Mouse (Mus musculus) kidney, postnatal 4 days (tissue): ENCODE results near the gene Ptprm.

Experiments
- DNase-seq, 2 experiments: peaks; one replicate each; pipeline ENCODE4 v3.0.0; 2021; ENCODE audit warnings: mixed read lengths in 2 of 2

Ptprm gene

GRCm38 (mm10) chr17:67055681-67056080 is 298.6 kb downstream of the Ptprm start:
- no peak for DNase-seq

- no peak for DNase-seq
Observed at GRCm38 (mm10) chr17:67054202-67054601, 300.1 kb downstream of the Ptprm start.

GRCm38 (mm10) chr17:67052624-67053314 is 301.5 kb downstream of the Ptprm start:
- no peak for DNase-seq

- DNase-seq: no peak
Observed at GRCm38 (mm10) chr17:67047697-67048096, 306.6 kb downstream of the Ptprm start.

- no peak for DNase-seq
Observed at GRCm38 (mm10) chr17:67038558-67038957, 315.7 kb downstream of the Ptprm start.

GRCm38 (mm10) chr17:67033547-67033946 is 320.7 kb downstream of the Ptprm start:
- no peak for DNase-seq

- DNase-seq: no peak
Observed at GRCm38 (mm10) chr17:67032021-67032420, 322.2 kb downstream of the Ptprm start.

GRCm38 (mm10) chr17:67031341-67031740 is 322.9 kb downstream of the Ptprm start:
- no peak for DNase-seq

GRCm38 (mm10) chr17:67027274-67027673 is 327.0 kb downstream of the Ptprm start:
- no peak for DNase-seq

- peak; percentile 6 to 11 for DNase-seq
Observed at GRCm38 (mm10) chr17:67016501-67016900, 337.8 kb downstream of the Ptprm start.

GRCm38 (mm10) chr17:67013217-67013616 is 341.0 kb downstream of the Ptprm start:
- no peak for DNase-seq

- no peak for DNase-seq
Observed at GRCm38 (mm10) chr17:67011836-67012583, 342.2 kb downstream of the Ptprm start.

- DNase-seq: no peak
Observed at GRCm38 (mm10) chr17:67010136-67010535, 344.1 kb downstream of the Ptprm start.

GRCm38 (mm10) chr17:67008137-67008536 is 346.1 kb downstream of the Ptprm start:
- no peak for DNase-seq

- peak; percentile 83 to 87 for DNase-seq
Observed at GRCm38 (mm10) chr17:67006740-67007385, 347.4 kb downstream of the Ptprm start.

- DNase-seq: no peak
Observed at GRCm38 (mm10) chr17:66996882-66997281, 357.4 kb downstream of the Ptprm start.

- no peak for DNase-seq
Observed at GRCm38 (mm10) chr17:66996016-66996415, 358.2 kb downstream of the Ptprm start.

GRCm38 (mm10) chr17:66991815-66992214 is 362.4 kb downstream of the Ptprm start:
- no peak for DNase-seq

- DNase-seq: no peak
Observed at GRCm38 (mm10) chr17:66990761-66991160, 363.5 kb downstream of the Ptprm start.

- DNase-seq: no peak
Observed at GRCm38 (mm10) chr17:66988014-66988413, 366.2 kb downstream of the Ptprm start.

GRCm38 (mm10) chr17:66981649-66982048 is 372.6 kb downstream of the Ptprm start:
- no peak for DNase-seq

- DNase-seq: peak; percentile 36 to 40
Observed at GRCm38 (mm10) chr17:66979971-66980370, 374.3 kb downstream of the Ptprm start.

- DNase-seq: no peak
Observed at GRCm38 (mm10) chr17:66976490-66976889, 377.8 kb downstream of the Ptprm start.

- no peak for DNase-seq
Observed at GRCm38 (mm10) chr17:66972976-66973375, 381.3 kb downstream of the Ptprm start.
